Mouse (Mus musculus): ENCODE measurements around the gene Smim13. TPM values are rescaled to one million over a fixed set of nuclear protein-coding genes. Genes with fewer than 3 reads are reported as not detected.
"Not testable (repeated sequence)": the region's sequence is repeated elsewhere in the genome, so short reads cannot be mapped to it uniquely, and the experiment has no call there.

Gene Smim13
- total RNA-seq (2015) (16.0 and 18.7 TPM in 2 replicates), total RNA-seq (2017) (11.9 and 12.8 TPM in 2 replicates)

DNA sequence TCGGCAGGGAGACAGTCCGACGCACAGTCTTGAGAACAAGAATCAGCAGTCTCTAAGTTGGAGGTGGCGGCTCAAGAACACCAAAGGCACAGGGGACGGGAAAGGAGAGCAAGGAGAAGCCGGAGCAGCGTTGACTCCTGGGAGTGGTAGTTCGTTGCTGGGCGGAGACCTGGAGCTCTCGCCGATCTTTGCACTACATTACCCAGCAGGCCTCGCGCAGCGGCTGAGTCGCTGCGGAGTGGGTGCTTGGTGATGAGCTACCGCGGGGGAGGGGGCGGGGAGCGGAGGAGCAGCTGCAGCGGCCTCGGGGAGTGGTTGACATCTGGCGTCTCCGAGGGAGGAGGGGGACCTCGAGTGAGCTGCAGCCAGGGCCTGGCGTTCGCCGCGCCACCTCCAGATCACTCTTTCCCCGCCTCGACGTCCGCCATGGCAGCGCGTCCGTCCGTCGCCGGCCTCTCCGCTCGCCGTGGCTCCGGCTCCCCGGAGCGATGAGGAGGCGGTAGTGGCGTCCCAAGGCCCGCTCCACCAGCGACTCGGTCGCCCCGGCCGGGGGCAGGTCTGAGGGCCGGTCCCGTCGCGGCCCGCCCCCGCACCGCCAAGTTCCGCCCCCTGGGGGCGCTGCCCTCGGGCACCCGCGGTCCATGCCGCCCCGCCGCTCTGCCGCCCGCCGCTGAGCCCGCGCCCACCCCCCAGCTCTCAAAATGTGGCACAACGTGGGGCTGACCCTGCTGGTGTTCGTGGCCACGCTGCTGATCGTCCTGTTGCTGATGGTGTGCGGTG is at the start of gene Smim13:
Gene Smim13 (plus strand): TSS at position 307 of the 780 bp plus-strand sequence.
- ATAC-seq (replicated peaks; ENCODE audit: poor library complexity), result peak; percentile 96

DNA sequence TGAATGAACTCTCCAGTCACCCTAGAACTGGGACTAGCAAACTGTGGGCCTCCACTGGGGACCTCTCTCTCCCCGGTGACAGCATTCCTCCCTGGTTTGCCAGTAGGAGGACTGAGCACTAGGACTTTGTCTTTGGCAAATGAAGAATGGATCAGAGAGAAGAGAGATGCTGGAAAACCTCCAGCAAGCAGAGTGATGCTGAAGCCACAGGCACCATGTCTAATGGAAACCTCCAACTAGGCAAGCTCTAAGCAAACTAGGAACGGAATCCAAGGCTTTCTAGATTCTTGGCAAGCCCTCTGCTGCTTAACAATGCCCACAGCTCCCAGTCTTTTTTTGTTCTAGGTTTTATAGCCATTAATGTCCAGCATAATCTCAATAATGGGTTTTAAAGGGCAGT is 48.8 kb upstream of the Smim13 start:
- no peak for ATAC-seq (replicated peaks; ENCODE audit: poor library complexity)

- ATAC-seq (replicated peaks; ENCODE audit: poor library complexity), result no peak
Measured at GRCm38 (mm10) chr13:41203289-41203688, 46.4 kb upstream of the Smim13 start.

DNA sequence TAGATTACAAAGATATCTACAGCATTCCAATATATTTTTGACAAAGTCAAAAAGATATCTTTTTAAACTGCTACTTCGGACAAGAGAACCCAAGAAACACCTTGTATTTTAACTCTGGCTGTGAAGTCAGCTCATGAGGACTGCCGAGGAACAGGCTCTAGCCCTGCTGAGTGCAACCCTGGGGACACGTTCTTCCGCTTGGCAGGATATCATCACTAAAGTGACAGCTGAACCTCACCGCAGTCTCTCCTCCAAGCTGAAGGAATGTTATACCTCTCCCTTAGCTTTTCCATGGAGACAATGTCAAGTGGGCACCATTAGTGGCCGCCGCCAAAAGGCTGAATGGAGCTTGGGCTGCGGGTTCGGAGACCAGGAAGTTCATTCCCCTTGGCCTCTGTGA is 46.0 kb upstream of the Smim13 start:
- no peak for ATAC-seq (replicated peaks; ENCODE audit: poor library complexity)

GRCm38 (mm10) chr13:41205568-41205967 is 44.1 kb upstream of the Smim13 start:
- not testable (repeated sequence) for ATAC-seq (replicated peaks; ENCODE audit: poor library complexity)

- no peak for ATAC-seq (replicated peaks; ENCODE audit: poor library complexity)
Measured at GRCm38 (mm10) chr13:41206241-41206640, 43.4 kb upstream of the Smim13 start.

DNA sequence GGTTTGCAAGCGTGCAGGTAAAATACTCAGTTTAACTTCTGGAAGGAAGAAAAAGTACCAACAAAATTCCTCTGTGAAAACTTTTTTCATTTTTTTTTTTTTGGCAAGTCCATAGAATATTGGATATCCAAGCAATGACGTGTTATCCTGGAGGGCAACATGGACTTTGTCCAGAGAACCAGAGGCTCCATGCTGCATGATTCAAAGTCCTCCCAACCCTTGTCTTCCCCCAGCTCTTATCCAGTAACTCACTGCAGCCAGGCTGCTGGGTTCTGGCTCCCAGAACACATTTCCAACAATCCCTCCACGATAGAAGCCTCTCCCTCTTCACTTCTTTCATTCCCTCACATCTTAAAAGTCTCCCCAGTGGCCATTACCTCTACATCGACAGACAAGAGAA is 38.4 kb upstream of the Smim13 start:
- no peak for ATAC-seq (replicated peaks; ENCODE audit: poor library complexity)

DNA sequence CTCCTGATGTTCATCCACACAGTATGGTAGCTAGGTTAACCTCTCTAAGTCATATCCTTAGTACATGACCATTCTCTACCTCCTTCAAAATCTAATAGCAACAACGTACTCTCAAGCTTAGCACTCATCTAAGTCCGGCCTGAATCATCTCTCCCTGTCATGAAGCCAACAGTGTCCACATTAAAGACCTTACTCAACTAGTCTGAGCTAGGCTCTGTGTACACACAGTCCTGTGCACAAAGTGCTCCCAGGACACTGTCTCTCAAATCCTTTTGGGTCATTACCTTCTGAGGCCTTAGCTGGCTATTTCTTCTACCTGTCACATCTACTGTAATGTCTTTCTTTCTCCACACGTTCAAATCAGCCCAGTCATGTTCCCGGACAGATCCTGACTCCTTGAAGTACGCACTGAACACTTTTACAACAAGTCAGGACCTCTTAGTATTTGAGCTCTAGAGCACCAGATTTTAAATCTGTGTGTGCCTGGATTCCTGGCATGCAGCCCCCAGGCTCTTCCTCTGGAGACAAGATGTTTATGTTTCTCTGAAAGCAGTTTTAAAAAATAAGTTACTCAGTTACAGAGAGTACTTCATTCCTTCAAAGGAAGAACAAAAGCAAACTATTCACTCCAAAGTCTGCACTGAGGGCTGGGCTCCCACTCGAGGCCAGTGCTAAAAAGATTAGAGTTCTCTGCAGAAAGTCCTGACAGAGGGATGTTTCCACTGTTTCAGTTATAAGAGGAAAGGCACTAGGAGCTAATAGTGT is 36.9 kb upstream of the Smim13 start:
- ATAC-seq (replicated peaks; ENCODE audit: poor library complexity), result no peak

DNA sequence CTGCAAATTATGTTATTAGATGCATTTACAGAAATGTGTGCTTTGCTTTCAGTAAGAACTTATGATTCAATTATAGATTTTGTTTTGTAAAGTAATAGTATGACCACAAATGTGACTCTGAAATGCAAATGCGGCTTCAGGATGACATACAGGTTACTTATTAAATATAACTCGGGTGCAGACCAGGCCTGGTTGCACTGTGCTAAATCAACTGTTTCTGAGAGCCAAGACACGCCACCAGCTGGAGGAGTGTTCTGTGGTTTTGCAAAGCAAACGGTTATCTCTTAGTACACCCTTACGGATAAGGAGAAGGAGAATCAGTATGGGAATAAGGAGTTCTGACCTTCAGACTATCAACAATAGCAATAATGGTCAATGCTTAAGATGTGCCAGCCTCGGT is 34.0 kb upstream of the Smim13 start:
- ATAC-seq (replicated peaks; ENCODE audit: poor library complexity), result no peak

DNA sequence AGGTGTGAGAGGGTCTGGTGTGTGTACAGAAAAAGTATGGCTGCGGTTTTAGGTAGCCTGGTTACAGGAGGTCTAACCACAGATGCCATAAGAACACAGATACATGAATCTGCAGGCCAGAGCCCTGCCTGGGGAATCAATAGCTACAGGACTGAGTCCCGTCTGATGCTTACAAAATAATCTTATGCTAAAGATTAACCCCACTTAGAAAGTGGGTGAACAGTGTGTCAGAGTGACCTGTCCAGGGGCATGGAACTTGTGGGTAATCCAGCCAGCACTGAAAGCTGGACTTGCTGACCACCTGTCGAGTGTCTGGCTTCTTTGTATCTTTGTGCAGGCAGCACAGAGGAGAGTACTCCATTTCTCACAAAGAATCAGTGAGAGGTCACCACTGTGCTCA is 33.4 kb upstream of the Smim13 start:
- no peak for ATAC-seq (replicated peaks; ENCODE audit: poor library complexity)

DNA sequence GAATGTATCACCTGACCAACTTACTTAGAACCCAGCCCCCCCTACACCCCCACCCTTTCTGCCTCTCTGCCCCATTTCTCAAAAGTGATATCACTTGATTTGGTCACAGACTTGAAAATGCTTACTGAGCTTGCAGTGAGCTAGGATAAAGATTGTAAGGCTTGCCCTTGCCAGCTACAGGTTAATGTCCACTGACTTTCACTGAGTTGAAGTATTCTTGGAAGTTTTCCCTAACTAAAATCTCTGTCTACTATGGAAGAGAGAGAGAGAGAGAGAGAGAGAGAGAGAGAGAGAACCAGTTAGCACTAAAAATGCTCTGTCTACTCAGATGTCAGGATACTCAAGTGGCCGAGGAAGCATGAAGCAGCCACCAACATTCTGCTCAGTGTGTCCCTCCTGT is 30.6 kb upstream of the Smim13 start:
- no peak for ATAC-seq (replicated peaks; ENCODE audit: poor library complexity)

GRCm38 (mm10) chr13:41219687-41220303 is 29.8 kb upstream of the Smim13 start:
- ATAC-seq (replicated peaks; ENCODE audit: poor library complexity), result peak; percentile 10; the same call in 1 of the 2 replicates

- ATAC-seq (replicated peaks; ENCODE audit: poor library complexity), result peak; percentile 96
Measured at GRCm38 (mm10) chr13:41220304-41220834, 29.3 kb upstream of the Smim13 start, which contains the start of gene Elovl2. Gene Elovl2 (minus strand): TSS chr13:41220405.

DNA sequence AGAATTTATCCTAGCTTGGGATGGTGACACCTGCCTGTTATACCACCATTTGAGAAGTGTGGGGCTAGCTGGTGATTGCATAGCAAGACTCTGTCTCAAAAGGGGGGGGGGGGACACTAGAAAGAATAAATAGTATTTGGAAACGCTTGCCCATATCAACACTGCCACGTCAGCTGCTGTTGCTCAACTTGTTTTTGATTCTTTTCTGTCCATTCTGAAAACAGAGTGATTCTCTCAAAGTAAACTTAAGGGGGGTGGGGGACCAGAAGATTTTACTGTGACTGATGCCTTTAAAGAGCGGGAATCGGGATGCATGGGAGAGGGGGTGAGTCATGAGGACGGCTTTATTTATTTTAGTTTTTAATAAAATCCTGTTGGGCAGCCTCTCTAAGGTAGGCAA is 23.1 kb upstream of the Smim13 start:
- no peak for ATAC-seq (replicated peaks; ENCODE audit: poor library complexity)

GRCm38 (mm10) chr13:41228060-41228459 is 21.6 kb upstream of the Smim13 start:
- no peak for ATAC-seq (replicated peaks; ENCODE audit: poor library complexity)

DNA sequence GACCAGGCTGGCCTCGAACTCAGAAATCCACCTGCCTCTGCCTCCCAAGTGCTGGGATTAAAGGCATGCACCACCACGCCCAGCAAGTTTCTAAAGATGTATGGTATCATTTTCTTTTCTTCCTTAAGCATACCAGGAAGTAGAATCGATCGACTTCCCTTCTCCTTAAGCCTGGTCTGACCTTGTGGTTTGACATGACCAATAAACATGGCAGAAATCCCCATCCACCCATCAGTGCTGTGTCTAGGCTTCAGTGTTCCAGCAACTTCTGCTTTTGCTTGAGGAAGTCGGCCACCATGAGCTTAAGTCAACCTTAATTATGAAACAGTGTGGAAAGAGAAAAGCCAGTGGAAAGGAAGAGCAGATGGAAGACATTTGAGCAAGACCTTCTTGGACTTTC is 19.4 kb upstream of the Smim13 start:
- peak; percentile 99 for ATAC-seq (replicated peaks; ENCODE audit: poor library complexity)

DNA sequence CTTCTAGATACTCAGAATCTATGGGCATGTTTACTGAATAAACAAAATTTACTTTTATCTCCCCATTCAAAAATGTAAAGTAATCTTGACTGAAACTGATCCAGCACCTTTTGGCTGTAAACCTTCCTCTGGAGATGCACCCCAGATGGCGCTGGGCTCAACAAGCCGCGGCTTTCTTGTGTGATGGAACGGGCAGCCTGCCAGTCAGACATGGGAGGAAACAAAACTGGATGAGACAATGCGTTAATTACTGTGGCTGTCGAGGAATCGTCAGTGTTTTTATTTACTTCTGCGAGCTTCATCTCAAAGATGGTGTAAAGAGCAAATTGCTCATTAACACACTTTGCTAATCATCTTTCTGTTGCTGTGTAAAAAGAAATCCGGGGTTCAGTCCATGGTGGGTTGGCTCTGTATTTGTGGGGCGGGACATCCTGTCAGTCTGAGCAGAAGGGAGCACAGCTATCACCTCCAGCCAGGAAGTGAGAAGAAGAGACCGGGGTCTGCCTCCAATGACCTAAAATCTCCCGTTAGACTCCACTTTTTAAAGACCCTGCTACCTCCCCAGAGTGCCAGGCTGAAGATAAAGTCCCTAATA is 18.2 kb upstream of the Smim13 start:
- ATAC-seq (replicated peaks; ENCODE audit: poor library complexity), result no peak

DNA sequence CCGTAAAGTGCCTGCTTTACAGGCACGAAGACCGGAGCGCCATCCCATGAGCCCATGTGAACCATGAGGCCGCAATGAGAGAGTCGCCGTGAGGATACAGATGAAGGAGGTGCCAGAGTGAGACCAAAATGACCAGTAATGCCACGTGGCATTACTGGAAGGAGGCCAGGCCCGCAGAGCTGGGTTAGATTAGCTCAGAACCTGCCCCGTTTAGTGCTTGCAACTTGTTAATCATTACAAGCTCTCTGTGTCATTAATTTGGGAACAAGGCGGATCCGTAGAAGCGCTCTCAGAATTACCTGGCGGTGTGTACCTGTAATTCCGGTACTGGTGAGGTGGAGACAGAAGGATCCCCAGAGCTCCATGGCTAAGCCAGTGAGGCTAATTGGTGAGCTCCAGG is 17.4 kb upstream of the Smim13 start:
- no peak for ATAC-seq (replicated peaks; ENCODE audit: poor library complexity)

- ATAC-seq (replicated peaks; ENCODE audit: poor library complexity), result no peak
Measured at GRCm38 (mm10) chr13:41233241-41233640, 16.4 kb upstream of the Smim13 start.

GRCm38 (mm10) chr13:41235181-41235580 is 14.5 kb upstream of the Smim13 start:
- ATAC-seq (replicated peaks; ENCODE audit: poor library complexity), result no peak
